Mouse (Mus musculus) small intestine, adult 2 months (tissue): ENCODE data around the gene Gramd2.
"Not testable (repeated sequence)": the region's sequence is repeated elsewhere in the genome, so short reads cannot be mapped to it uniquely, and the experiment has no call there.

Experiments used
- CTCF ChIP-seq: fragments of 200-500 bp; IDR thresholded peaks from 2 replicates; pipeline ENCODE4 v1.5.1; 2012; ENCODE audit warnings: low read depth, mild to moderate bottlenecking, control low read depth, inconsistent platforms, low read length, moderate library complexity, mixed read lengths; ENCODE audit not compliant: insufficient replicate concordance, insufficient read length; ENCODE audit errors: extremely low read depth
- POLR2A ChIP-seq: fragments of 200-500 bp; IDR thresholded peaks from 2 replicates; pipeline ENCODE4 v1.6.1; 2012; ENCODE audit warnings: low read depth, mild to moderate bottlenecking, control low read depth, inconsistent platforms, low read length, moderate library complexity

GRCm38 (mm10) chr9:59757016-59757415 lies 77.1 kb downstream of the Gramd2 start:
- not testable (repeated sequence) for TF ChIP-seq CTCF, POLR2A
